Mouse (Mus musculus) lung, adult 2 months (tissue): Measurements from ENCODE around the gene Mtfp1.

ENCODE experiments used
- CTCF ChIP-seq: fragments of 200-500 bp; IDR thresholded peaks from 2 replicates; pipeline ENCODE4 v1.5.1; 2011; ENCODE audit warnings: mild to moderate bottlenecking, low read length, control low read depth; ENCODE audit not compliant: insufficient read depth
- POLR2A ChIP-seq: fragments of 200-500 bp; IDR thresholded peaks from 2 replicates; pipeline ENCODE4 v1.6.1; 2011; ENCODE audit warnings: low read depth, mild to moderate bottlenecking, control low read depth, low read length, borderline replicate concordance; ENCODE audit errors: extremely low read depth

DNA sequence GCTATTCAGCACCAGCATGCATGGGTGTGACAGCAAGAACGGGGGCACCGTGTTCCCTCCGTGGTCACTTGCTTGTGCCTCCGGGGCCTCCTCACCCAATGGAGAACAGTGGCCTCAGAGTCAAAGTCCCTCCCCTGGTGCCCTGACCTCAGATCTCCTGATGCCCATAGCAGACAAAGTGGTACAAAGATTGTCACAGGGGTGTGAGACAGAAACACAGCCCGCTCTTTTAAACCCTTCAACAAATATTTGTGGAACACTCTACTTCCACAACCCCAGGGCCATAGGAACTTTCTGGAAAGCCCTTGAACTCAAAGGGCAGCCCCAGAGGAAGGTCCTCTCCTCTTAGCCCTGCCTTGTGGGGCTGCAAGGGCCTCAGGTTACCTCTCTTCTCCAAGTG lies 27.0 kb upstream of the Mtfp1 start:
- TF ChIP-seq CTCF (no peak), POLR2A (no peak)
